Mouse (Mus musculus): Measurements from ENCODE around the gene Coq8b.

DNA sequence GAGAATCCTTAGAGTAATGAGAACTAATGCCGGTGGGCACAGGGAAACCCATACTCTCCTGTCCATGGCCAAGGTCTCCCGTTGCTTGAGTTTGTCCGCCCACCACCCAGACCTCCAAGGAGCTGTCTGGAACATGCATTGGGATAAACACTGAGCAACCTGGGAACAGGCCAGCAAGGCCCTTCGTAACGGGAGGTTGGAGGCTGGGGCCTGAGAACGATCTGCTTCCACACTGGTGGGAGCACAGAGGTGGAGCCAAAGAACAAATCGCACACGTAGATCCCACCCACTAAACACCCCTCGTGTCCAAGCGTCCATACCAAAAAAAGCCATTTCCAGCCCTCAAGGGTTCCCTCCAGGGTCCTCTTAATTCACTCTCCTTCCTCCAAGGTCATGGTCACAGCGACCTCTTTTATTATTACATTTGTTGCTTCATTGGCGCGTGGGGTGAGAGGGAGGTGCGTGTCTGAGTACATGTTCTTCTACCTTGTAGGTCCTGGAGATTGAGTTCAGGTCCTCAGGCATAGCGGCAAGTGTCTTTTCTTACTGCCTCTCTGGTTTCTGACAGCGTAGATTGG, 65.3 kb downstream of the Coq8b start:
- no peak for TF ChIP-seq CTCF (conservative IDR thresholded peaks at IDR 0.05; ENCODE audit: insufficient read depth, insufficient read length, low read depth, low read length)
- no peak for TF ChIP-seq POLR2A (IDR thresholded peaks at IDR 0.05; ENCODE audit: low read depth, low read length)

Data from kidney, adult 2 months (tissue).